In genomic region chr2:163055715-163056114, GRCm38 (mm10) we compare ENCODE assay signal across 8 mouse cellular contexts. TPM values are rescaled to one million over a fixed set of nuclear protein-coding genes. Genes with fewer than 3 reads are reported as not detected.
DNase-seq lines count a peak whose midpoint lies in the region; ATAC-seq and TF ChIP-seq lines count a peak whose summit lies in the region.

No protein-coding gene starts in this region.

- peak overlapping the region; percentile 79 for H3K4me3 ChIP-seq in lung, embryonic 14.5 days (ENCODE audit: low read depth, low read length)
- H3K4me3 ChIP-seq in bone marrow macrophage, adult 2 months (ENCODE audit: insufficient read depth, low read length), result peak overlapping the region; percentile 78
- peak overlapping the region; percentile 77 for H3K4me3 ChIP-seq in intestine, embryonic 16.5 days (ENCODE audit: low read length)
- H3K4me3 ChIP-seq in left cerebral cortex, adult 2 months, result no peak overlapping the region

- 11% methylated on average over 5 of the region's 5 CpGs for WGBS in lung, embryonic 14.5 days
- WGBS in intestine, embryonic 16.5 days, result 34% methylated on average over 5 of the region's 5 CpGs

- H3K27ac ChIP-seq in lung, embryonic 14.5 days (ENCODE audit: low read depth), result no peak overlapping the region
- H3K27ac ChIP-seq in bone marrow macrophage, adult 2 months (ENCODE audit: insufficient read depth, low read depth, low read length), result no peak overlapping the region
- no peak overlapping the region for H3K27ac ChIP-seq in intestine, embryonic 16.5 days (ENCODE audit: low read length)
- H3K27ac ChIP-seq in left cerebral cortex, adult 2 months, result no peak overlapping the region

- H3K4me1 ChIP-seq in lung, embryonic 14.5 days (ENCODE audit: insufficient read depth), result peaks cover 16% of the 10 kb centered on the region; the same call in 1 of the 2 replicates
- peaks cover 21% of the 10 kb centered on the region for H3K4me1 ChIP-seq in bone marrow macrophage, adult 2 months (ENCODE audit: control insufficient read depth, insufficient read depth, low read length)
- peaks cover 21% of the 10 kb centered on the region for H3K4me1 ChIP-seq in intestine, embryonic 16.5 days (ENCODE audit: control insufficient read depth, insufficient read depth, low read length)

- H3K27me3 ChIP-seq in lung, embryonic 14.5 days (ENCODE audit: insufficient read depth, low read length), result no peaks in the 10 kb centered on the region
- no peaks in the 10 kb centered on the region for H3K27me3 ChIP-seq in intestine, embryonic 16.5 days (replicated peaks; ENCODE audit: control insufficient read depth, insufficient read depth, low read length)

- H3K9me3 ChIP-seq in lung, embryonic 14.5 days (ENCODE audit: low read depth, low read length), result no peaks in the 10 kb centered on the region
- no peaks in the 10 kb centered on the region for H3K9me3 ChIP-seq in intestine, embryonic 16.5 days (ENCODE audit: control insufficient read depth, low read length)

- intact Hi-C loops in left cerebral cortex, adult 2 months (cut with DNase I), result no loop called here

- H3K4me2 ChIP-seq in lung, embryonic 14.5 days, result peak overlapping the region; percentile 98
- H3K4me2 ChIP-seq in intestine, embryonic 16.5 days (ENCODE audit: low read depth, low read length), result peak overlapping the region; percentile 98

- TF ChIP-seq CTCF in lung, embryonic 14.5 days (IDR thresholded peaks at IDR 0.05; ENCODE audit: low read depth), result no peak
- no peak for TF ChIP-seq CTCF in bone marrow macrophage, adult 2 months (IDR thresholded peaks at IDR 0.05; ENCODE audit: low read depth, low read length)
- TF ChIP-seq CTCF in left cerebral cortex, adult 2 months (IDR thresholded peaks at IDR 0.05), result no peak

- H3K9ac ChIP-seq in lung, embryonic 14.5 days, result peak overlapping the region; percentile 79
- peak overlapping the region; percentile 77 for H3K9ac ChIP-seq in intestine, embryonic 16.5 days (ENCODE audit: low read depth, low read length)

- 0 out of 2 replicates have a peak, but pooled peaks cover 3% of the 10 kb centered on the region for H3K36me3 ChIP-seq in lung, embryonic 14.5 days (ENCODE audit: insufficient read depth)
- H3K36me3 ChIP-seq in intestine, embryonic 16.5 days (ENCODE audit: control insufficient read depth, insufficient read depth, low read length), result no peaks in the 10 kb centered on the region

- ATAC-seq in lung, embryonic 14.5 days (ENCODE audit: insufficient read depth), result no peak
- ATAC-seq in intestine, embryonic 16.5 days, result no peak

- TF ChIP-seq POLR2A in bone marrow macrophage, adult 2 months (IDR thresholded peaks at IDR 0.05; ENCODE audit: borderline replicate concordance, low read depth, low read length), result no peak

- peak; percentile 12 for DNase-seq in lung, embryonic 14.5 days
- DNase-seq in lung, postnatal 4 days, result no peak
- DNase-seq in retina, postnatal 1 day, result peak; percentile 5
- no peak for DNase-seq in cerebellum, adult 8-10 months
- DNase-seq in left cerebral cortex, adult 2 months (ENCODE audit: extremely low spot score in 1 of 2, low spot score in 2 of 2), result no peak
- DNase-seq in right cerebral cortex, postnatal 25 days, result no peak

RNA-seq across cellular contexts. Expression of gene Mybl2, which starts 1.2 kb away (rescaled TPM):
- 33.4 and 39.5 TPM in 2 replicates for polyA plus RNA-seq in lung, embryonic 14.5 days (2014; fragmentation: Nextera tagmentation; extraction: Ambion mirVana)
- 4.7 and 6.5 TPM in 2 replicates for polyA plus RNA-seq in bone marrow macrophage, adult 2 months (2012; ENCODE audit: insufficient read depth, insufficient read length, missing spikeins)
- 18.0 and 19.0 TPM in 2 replicates for polyA plus RNA-seq in intestine, embryonic 16.5 days (2015; fragmentation: Nextera tagmentation; extraction: Ambion mirVana)
- total RNA-seq in left cerebral cortex, adult 2 months (2021), result 1 to 10 TPM; 1.2 to 2.0 TPM

RNA-seq across cellular contexts. Expression of gene Gtsf1l, which starts 31.9 kb away (rescaled TPM):
- not detected in 2 replicates for polyA plus RNA-seq in lung, embryonic 14.5 days (2014; fragmentation: Nextera tagmentation; extraction: Ambion mirVana)
- not detected in 2 replicates for polyA plus RNA-seq in bone marrow macrophage, adult 2 months (2012; ENCODE audit: insufficient read depth, insufficient read length, missing spikeins)
- not detected in 2 replicates for polyA plus RNA-seq in intestine, embryonic 16.5 days (2015; fragmentation: Nextera tagmentation; extraction: Ambion mirVana)
- not detected for total RNA-seq in left cerebral cortex, adult 2 months (2021)

RNA-seq across cellular contexts. Expression of gene Ift52, which starts 38.6 kb away (rescaled TPM):
- 47.4 and 49.0 TPM in 2 replicates for polyA plus RNA-seq in lung, embryonic 14.5 days (2014; fragmentation: Nextera tagmentation; extraction: Ambion mirVana)
- polyA plus RNA-seq in bone marrow macrophage, adult 2 months (2012; ENCODE audit: insufficient read depth, insufficient read length, missing spikeins), result 37.9 and 49.7 TPM in 2 replicates
- 44.0 and 48.1 TPM in 2 replicates for polyA plus RNA-seq in intestine, embryonic 16.5 days (2015; fragmentation: Nextera tagmentation; extraction: Ambion mirVana)
- total RNA-seq in left cerebral cortex, adult 2 months (2021), result 10 to 100 TPM; 32.9 to 35.2 TPM

Comparison
In these comparisons a context has a peak if more than half of its experiments do, and no peak if none do; other contexts are left out.
1. DNase-seq: peak in lung, embryonic 14.5 days (single experiment) and retina, postnatal 1 day (single experiment); none in lung, postnatal 4 days (0 of 2), cerebellum, adult 8-10 months (single experiment), left cerebral cortex, adult 2 months (0 of 2) and right cerebral cortex, postnatal 25 days (single experiment).